Mouse (Mus musculus): Measurements from ENCODE around the gene Hspb6. TPM values are rescaled to one million over a fixed set of nuclear protein-coding genes. Genes with fewer than 3 reads are reported as not detected.

Hspb6 gene
- total RNA-seq (2017), result 3.7 and 5.3 TPM in 2 replicates

DNA sequence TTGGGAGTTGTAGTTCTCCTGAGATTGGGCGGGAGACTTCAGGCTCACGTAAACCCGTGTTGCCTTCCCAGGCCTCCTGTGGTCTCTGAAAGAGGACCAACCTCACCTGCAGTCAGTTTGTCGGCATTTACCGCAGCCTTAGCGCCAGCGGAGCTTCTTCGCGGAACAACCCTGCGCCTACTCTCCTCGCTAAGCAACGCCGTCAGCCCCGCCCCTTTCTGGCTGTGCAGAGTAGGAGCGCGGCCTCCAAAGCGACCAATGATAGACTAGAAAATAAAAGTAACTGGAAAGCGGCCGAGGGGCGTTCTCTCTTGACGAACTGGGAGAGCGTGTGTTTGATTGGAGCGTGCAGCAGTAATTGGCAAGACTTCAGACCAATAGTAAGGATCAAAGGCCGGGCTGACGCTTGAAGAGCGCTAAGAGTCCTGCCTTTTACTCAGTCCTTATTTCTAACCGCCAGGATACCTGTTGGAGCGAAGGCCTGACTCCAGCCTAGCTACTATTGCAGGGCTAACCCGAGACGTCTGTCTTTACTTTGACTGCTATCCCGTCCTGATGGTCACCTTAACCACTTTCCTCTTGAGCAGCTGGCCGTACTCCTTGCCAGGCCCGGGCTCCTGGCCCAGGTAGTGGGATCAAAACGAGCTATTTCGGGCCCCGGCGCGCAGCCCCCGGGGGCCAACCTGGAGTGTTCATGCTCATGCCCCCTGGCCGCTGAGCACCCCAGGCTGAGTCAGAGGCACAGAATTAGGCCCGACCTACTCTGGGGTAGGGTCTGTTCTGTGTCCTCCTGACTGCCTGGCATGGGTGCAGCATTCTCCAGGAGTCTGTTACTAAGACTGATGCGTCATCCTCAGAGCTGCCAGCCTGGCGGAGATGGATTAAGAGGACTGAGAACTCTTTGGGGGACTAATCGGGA lies at the start of gene Hspb6, which contains the start of gene Proser3:
Hspb6 (plus strand) TSS at position 77 of the 919 bp plus-strand sequence.
Proser3 (minus strand) TSS at position 198 of the 919 bp plus-strand sequence.
- peak; percentile 95 for ATAC-seq (ENCODE audit: extremely low read depth, insufficient number of reproducible peaks, low FRiP score, poor library complexity, severe bottlenecking)

DNA sequence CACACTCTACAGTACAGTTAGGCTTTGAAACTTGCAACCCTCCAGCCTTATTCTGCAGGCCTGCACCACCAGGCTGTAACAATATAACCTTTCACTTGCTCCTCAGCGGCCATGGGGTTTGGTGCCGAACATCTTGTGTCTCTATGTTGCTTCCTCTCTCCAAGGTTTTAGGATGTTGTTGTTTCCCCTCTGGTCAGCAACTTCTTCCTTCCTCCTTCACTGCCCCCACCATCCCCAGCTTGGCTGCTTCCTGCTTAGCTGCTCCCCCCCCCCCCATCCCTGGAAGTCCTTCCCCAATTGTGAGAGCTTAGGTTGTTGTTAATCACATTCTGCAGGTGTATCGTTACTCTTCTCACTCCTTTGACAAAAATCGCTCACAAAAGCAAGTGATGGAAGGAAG lies 43.9 kb upstream of the Hspb6 start:
- ATAC-seq (ENCODE audit: extremely low read depth, insufficient number of reproducible peaks, low FRiP score, poor library complexity, severe bottlenecking), result no peak

DNA sequence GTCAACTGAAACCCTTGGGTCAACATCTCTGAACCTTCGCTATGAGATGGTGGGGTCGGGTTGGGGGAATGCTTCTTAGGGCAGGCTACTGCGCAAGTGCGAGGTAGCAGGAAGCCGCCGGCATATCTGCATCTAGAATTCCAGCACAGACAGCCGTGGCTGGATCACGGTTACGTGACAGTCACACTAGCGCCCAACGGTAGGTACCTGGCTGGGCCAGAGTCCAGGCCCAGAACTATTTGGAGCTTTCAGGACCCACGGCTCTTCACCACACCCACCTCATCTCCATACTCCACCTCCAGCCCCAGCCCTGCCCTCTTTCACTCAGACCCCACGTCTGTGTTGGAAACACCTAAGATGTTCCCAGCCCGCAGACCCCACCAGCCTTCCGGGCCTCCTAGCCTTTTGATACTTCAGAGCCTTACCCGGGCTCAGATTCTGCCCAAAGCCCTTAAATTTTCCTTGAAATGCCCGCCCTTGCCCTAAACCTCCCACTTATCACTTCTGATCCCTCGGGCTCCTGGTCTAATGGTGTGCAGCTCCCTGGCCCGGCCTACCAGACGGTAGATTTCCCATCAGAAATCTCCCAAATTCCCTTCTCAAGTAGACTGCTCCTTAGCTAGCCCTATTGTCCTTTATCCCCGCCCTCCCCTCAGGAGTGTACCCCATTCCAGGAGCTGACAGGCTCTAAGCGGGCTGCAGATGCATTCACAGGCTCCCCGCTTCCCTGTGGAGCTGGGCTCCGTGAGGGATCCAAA lies 36.8 kb upstream of the Hspb6 start:
- no peak for ATAC-seq (ENCODE audit: extremely low read depth, insufficient number of reproducible peaks, low FRiP score, poor library complexity, severe bottlenecking)

GRCm38 (mm10) chr7:30518325-30518724 lies 33.7 kb upstream of the Hspb6 start:
- ATAC-seq (ENCODE audit: extremely low read depth, insufficient number of reproducible peaks, low FRiP score, poor library complexity, severe bottlenecking), result no peak

DNA sequence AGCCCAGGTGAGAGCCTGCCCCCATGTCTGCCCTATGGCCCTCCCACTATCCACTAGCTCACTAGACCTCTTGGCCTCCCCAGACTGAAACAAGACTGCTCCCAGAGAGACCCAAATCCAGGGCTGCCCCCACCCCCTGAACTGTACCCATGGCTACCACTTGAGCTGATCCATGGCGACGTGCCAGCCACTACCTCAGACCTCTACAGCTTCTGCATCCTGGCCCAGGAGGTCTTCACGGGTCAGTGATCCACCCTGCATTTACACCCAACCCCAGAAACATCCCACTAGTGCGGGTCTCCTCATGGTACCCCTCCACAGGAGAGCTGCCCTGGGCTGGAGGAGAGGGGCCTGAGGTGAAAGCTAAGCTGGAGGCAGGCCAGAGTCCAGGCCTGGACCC lies 31.6 kb upstream of the Hspb6 start:
- ATAC-seq (ENCODE audit: extremely low read depth, insufficient number of reproducible peaks, low FRiP score, poor library complexity, severe bottlenecking), result no peak

DNA sequence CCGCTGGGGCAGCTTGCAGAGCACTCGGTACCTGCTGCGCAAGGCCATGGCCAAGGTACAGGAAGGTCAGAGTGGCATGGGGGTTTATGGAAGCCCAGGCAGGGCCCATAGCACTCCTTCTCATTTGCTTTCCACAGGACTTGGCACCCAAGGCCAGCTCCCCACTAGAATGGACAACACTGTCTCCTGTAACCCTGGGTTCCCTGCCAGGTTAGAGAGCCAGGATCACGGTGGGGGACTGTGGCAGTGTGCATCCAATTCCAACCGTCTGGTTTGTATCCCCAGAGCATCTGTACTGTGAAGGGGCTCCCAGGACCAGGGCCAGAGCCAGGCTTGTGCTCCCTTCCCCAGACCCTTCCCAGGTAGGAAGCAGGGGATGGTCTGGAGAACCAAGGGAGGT lies 31.1 kb upstream of the Hspb6 start:
- no peak for ATAC-seq (ENCODE audit: extremely low read depth, insufficient number of reproducible peaks, low FRiP score, poor library complexity, severe bottlenecking)

GRCm38 (mm10) chr7:30522871-30523270 lies 29.1 kb upstream of the Hspb6 start:
- no peak for ATAC-seq (ENCODE audit: extremely low read depth, insufficient number of reproducible peaks, low FRiP score, poor library complexity, severe bottlenecking)

- ATAC-seq (ENCODE audit: extremely low read depth, insufficient number of reproducible peaks, low FRiP score, poor library complexity, severe bottlenecking), result no peak
Measured at GRCm38 (mm10) chr7:30524487-30524886, 27.5 kb upstream of the Hspb6 start.

DNA sequence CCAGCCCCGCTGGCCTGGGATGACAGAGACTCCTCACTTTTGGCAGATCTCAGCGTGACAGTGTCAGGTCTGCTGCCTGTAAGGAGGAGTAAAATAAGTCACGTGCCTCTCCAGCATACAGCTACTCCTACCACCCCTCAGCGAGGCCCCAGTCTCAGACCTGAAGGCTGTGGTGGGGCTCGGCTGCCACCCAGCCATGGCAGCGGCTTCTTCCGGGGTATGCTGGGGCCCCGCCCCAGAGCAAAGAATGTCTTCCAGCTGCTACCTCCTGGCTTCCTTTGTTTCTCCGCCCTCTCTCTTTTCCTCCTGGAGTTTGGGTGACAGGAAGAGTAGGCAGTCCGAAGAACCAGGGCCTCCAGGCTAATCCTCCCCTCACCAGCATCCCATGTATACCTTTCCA lies 26.0 kb upstream of the Hspb6 start:
- no peak for ATAC-seq (ENCODE audit: extremely low read depth, insufficient number of reproducible peaks, low FRiP score, poor library complexity, severe bottlenecking)

- ATAC-seq (ENCODE audit: extremely low read depth, insufficient number of reproducible peaks, low FRiP score, poor library complexity, severe bottlenecking), result no peak
Measured at GRCm38 (mm10) chr7:30526399-30526798, 25.6 kb upstream of the Hspb6 start.

DNA sequence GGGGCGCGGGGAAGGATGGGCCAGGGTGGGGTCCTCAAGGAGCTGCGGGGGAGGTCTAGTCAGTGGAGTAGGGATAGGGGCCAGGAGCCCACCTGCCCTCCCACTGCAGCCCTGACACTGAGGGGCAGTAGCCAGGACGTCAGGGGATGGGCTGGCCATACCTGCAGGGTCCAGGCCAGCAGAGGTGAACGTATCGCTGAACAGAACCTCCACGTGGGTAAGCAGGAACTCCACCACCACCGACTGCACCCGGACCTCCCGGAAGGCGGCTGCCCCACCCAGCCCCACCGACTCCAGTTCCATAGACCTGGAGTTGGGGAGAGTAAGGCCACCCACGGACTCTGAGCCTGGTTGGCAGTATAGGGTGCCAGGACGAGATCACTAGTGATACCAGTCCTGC lies 25.0 kb upstream of the Hspb6 start:
- ATAC-seq (ENCODE audit: extremely low read depth, insufficient number of reproducible peaks, low FRiP score, poor library complexity, severe bottlenecking), result no peak

GRCm38 (mm10) chr7:30531291-30531815 lies 20.6 kb upstream of the Hspb6 start:
- no peak for ATAC-seq (ENCODE audit: extremely low read depth, insufficient number of reproducible peaks, low FRiP score, poor library complexity, severe bottlenecking)

- ATAC-seq (ENCODE audit: extremely low read depth, insufficient number of reproducible peaks, low FRiP score, poor library complexity, severe bottlenecking), result no peak
Measured at GRCm38 (mm10) chr7:30532931-30533330, 19.0 kb upstream of the Hspb6 start.

DNA sequence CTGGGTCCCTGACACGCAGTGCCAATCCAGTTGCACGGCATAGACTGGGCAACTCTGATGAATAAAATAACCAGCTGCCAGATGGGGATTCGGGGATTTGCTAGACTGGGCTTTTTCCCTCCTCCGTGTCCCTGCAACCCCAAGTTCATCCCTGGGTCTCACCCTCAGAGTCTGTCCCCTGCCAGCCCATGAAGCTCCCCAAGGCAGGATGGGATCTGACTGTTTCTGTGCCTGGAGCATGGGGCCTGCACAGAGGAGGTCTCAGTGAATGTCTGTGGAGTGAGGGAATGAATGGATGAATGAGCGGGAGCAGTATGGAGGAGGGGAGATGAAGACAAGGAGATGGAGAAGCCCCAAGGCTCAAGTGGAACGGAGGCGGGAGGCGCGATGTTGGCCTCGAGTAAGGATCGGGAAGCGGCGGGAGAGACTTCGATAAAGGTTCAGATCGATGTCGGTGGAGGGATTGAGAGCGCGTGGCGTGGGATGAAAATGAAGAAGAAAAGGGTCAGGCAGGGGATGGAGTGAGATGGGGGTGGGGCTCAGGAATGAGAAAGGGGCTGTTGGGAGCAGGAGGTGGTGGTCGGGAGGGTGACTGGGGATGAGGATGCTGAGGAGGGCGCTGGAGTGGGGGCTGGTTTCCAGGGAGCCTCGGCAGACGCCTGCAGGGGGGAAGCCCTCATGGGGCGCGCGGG lies 17.9 kb upstream of the Hspb6 start:
- no peak for ATAC-seq (ENCODE audit: extremely low read depth, insufficient number of reproducible peaks, low FRiP score, poor library complexity, severe bottlenecking)

- ATAC-seq (ENCODE audit: extremely low read depth, insufficient number of reproducible peaks, low FRiP score, poor library complexity, severe bottlenecking), result peak; percentile 87
Measured at GRCm38 (mm10) chr7:30534633-30535577, 17.1 kb upstream of the Hspb6 start, which contains the start of gene Arhgap33. Gene Arhgap33 (minus strand): TSS chr7:30535060.

DNA sequence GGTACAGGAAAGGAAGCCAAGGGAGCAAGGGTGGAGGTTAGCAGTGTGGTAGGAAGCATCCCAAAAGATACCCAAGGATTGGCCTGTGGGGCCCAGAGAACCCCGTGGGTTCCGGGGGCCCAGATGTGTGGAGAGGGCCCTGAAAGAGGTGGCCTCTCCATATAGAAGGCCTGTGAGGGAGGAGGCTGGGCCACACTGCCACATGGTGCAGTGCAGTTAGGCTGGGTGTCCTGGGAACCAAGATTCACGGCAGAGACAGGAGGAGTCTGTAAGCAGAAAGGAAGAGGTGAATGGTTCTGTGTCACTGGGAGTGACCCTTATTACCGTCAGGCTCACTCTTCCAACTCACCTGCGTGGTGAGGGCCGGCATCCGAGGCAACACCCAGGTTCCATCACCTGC lies 11.4 kb upstream of the Hspb6 start:
- ATAC-seq (ENCODE audit: extremely low read depth, insufficient number of reproducible peaks, low FRiP score, poor library complexity, severe bottlenecking), result no peak

DNA sequence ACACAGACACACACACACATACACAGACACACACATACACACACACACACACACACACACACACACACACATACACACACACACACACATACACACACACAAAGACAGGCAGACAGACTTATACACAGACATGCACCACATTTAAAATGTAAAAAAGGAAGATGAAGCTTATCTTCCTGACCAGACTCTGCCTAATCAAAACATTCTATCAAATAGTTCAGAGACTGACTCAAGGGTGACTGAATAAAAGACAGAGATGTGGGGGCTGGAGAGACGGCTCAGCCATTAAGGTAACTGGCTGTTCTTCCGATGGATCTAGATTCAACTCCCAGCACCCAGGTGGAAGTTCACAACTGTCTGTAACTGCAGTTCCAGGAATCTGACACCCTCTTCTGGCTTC lies 7.7 kb upstream of the Hspb6 start:
- ATAC-seq (ENCODE audit: extremely low read depth, insufficient number of reproducible peaks, low FRiP score, poor library complexity, severe bottlenecking), result no peak

GRCm38 (mm10) chr7:30549880-30550279 lies 2.1 kb upstream of the Hspb6 start:
- no peak for ATAC-seq (ENCODE audit: extremely low read depth, insufficient number of reproducible peaks, low FRiP score, poor library complexity, severe bottlenecking)
